Mouse (Mus musculus) spleen, adult 2 months (tissue): Measurements from ENCODE around the gene Akna. TPM values are rescaled to one million over a fixed set of nuclear protein-coding genes. Genes with fewer than 3 reads are reported as not detected.

Experiments
- DNase-seq, 2 experiments: peaks; one replicate each; pipeline versions ENCODE4 v3.0.0 to v3.0.0-alpha.2; 2012 to 2021; ENCODE audit warnings: low spot score in 2 of 2, low read depth in 1 of 2
- H3K27ac ChIP-seq: fragments of 200-500 bp; 2 replicates; pipeline ENCODE4 v1.5.1; 2012; ENCODE audit warnings: low read length, inconsistent platforms; ENCODE audit not compliant: insufficient read depth
- H3K27me3 ChIP-seq: fragments of 200-500 bp; 2 replicates; pipeline ENCODE4 v1.6.1; 2012; ENCODE audit warnings: mild to moderate bottlenecking, moderate library complexity, low read length, inconsistent platforms; ENCODE audit not compliant: control insufficient read depth, insufficient read depth
- H3K36me3 ChIP-seq: fragments of 200-500 bp; 2 replicates; pipeline ENCODE4 v1.6.1; 2012; ENCODE audit warnings: mild to moderate bottlenecking, low read length, inconsistent platforms; ENCODE audit not compliant: control insufficient read depth, insufficient read depth
- H3K4me1 ChIP-seq: fragments of 200-500 bp; 2 replicates; pipeline ENCODE4 v1.6.1; 2011; ENCODE audit warnings: inconsistent platforms; ENCODE audit not compliant: control insufficient read depth, insufficient read depth, insufficient read length
- H3K4me3 ChIP-seq: fragments of 200-500 bp; 2 replicates; pipeline ENCODE4 v1.5.1; 2011; ENCODE audit warnings: mild to moderate bottlenecking, inconsistent platforms; ENCODE audit not compliant: insufficient read depth, insufficient read length; ENCODE audit errors: extremely low read depth
- CTCF ChIP-seq: fragments of 200-500 bp; IDR thresholded peaks from 2 replicates; pipeline ENCODE4 v1.5.1; 2011; ENCODE audit warnings: mild to moderate bottlenecking, inconsistent platforms; ENCODE audit not compliant: insufficient read depth, insufficient read length, insufficient replicate concordance; ENCODE audit errors: extremely low read depth
- POLR2A ChIP-seq: fragments of 200-500 bp; IDR thresholded peaks from 2 replicates; pipeline ENCODE4 v1.6.1; 2011; ENCODE audit warnings: low read depth, low read length, inconsistent platforms
- WGBS: fragments of 180-500 bp; shearing (Covaris S2); methylation state at CpG from one replicate; pipeline ENCODE4 v1.1.7; 2018; 5-methylcytosine and 5-hydroxymethylcytosine counted together
- polyA plus RNA-seq: library from polyadenylated mRNA; depleted of rRNA; stranded (reverse); fragments of >200 nt; gene quantifications from 2 replicates; pipeline ENCODE4 v1.2.3, GENCODE M21; 2012

Akna gene
- polyA plus RNA-seq, 1 experiment = 94.1 TPM

- H3K36me3 ChIP-seq = no peaks in the 10 kb centered on the region
Measured at GRCm38 (mm10) chr4:63423811-63424210, 20.7 kb upstream of the Akna start.

GRCm38 (mm10) chr4:63423231-63423630, 20.1 kb upstream of the Akna start:
- TF ChIP-seq CTCF (no peak), POLR2A (no peak)
- no peak for DNase-seq

More at GRCm38 (mm10) chr4:63423811-63424210, 20.7 kb upstream of the Akna start:
- Histone ChIP-seq H3K27ac (no peak overlapping the region), H3K4me3 (no peak overlapping the region), H3K4me1 (no peaks in the 10 kb centered on the region), H3K27me3 (no peaks in the 10 kb centered on the region)
- no peak for TF ChIP-seq CTCF
- TF ChIP-seq POLR2A = no peak
- WGBS = 64% methylated on average over 5 of the region's 5 CpGs
- DNase-seq = no peak

DNA sequence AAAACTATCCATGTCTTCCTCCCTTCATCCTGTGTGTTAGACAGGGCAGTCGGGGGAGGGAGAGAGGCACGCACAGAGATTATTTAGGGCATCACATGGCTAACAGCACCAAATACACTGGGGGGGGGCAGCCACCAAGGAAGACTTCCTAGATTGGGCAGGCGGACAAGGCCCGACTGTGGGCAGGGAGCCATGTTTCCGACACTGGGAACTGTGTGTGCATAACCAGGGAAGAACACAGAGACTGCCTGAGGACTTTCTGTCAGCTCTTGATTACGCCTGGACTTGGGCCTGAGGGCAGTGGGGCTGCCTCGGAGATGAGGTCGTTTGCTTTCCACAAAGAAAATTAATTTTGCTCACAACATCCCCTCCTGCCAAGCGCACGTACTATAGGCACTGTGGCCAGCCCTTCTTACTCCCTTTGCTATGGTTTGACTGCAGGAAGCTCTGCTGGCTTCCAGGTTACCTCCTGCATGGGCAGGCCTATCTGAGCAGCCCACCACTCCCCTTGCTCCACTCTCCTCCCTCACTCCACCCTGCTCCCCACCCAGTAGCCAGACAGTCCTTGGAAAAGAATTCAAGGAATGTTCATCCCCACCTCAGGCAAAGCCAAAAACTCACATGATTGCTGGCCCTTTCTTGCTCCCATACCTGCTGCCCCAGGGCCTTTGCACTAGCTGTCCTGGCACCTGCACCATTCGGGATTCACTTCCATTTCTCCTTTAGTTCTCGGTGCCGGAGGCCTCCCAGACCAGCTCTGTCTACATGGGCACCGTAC, 17.2 kb upstream of the Akna start:
- TF ChIP-seq CTCF (no peak), POLR2A (no peak)

More at GRCm38 (mm10) chr4:63423231-63423630, 20.1 kb upstream of the Akna start:
- Histone ChIP-seq H3K27ac (no peak overlapping the region), H3K27me3 (no peaks in the 10 kb centered on the region), H3K4me3 (no peak overlapping the region), H3K4me1 (no peaks in the 10 kb centered on the region), H3K36me3 (no peaks in the 10 kb centered on the region)
- WGBS = 84% methylated on average over 1 of the region's 1 CpGs

DNA sequence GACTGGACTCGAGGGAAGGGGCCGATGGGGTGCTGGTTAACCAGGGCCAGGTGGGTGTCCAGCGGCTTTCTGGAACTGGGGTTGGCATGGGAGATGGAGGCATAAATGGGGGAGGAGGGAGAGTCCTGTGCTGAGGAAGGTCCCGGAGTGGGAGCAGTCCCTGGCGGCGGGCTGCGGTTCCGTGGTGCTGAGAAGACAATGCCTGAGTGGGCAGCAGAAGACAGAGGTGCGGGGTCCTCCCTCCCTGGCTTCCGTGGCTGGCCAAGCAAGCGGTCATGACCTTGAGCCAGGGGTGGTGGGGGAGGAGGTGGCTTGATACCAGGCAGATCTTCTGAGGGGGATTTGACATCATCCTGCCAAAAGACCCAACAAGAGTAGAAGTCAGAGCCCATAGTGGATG, 15.1 kb upstream of the Akna start:
- Histone ChIP-seq H3K27ac (no peak overlapping the region), H3K36me3 (no peaks in the 10 kb centered on the region), H3K4me1 (no peaks in the 10 kb centered on the region), H3K4me3 (no peak overlapping the region), H3K27me3 (no peaks in the 10 kb centered on the region)
- no peak for TF ChIP-seq POLR2A
- no peak for TF ChIP-seq CTCF
- DNase-seq = no peak
- WGBS = 94% methylated on average over 11 of the region's 11 CpGs

More for the DNA sequence above, 17.2 kb upstream of the Akna start:
- no peak overlapping the region for H3K4me3 ChIP-seq
- H3K36me3 ChIP-seq = no peaks in the 10 kb centered on the region
- no peak for DNase-seq
- H3K4me1 ChIP-seq = no peaks in the 10 kb centered on the region
- no peaks in the 10 kb centered on the region for H3K27me3 ChIP-seq
- H3K27ac ChIP-seq = no peak overlapping the region
- 88% methylated on average over 14 of the region's 14 CpGs for WGBS

DNA sequence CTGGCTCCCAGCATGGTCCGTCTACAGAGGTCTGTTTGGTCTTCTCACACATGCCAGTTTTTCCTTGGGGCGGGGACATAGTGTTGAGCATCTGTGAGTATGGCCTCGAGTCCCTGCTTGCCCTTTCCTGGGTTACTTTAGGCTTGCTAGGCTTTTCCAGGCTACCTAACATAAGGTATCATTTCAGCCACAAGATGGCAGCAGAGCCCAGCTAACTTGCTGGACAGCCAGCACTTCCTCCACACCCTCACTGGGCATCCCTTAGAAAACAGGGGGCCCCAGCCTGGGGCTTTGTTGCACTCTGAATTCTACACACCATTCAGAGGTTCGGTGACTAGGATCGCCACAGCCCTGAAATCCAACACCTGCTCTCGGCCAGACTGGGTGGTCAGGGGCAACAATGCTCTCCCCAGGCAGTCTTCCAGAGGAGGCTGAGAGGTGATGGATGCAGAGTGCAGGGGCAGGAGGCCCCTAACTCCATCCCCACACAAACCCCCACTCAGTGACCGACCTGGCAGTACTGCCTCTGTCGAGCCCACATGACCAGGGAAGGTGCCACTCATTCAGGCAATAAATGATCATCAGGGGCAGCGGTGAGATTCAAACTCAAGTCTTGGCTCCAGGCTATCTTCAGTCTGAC, 14.3 kb upstream of the Akna start:
- Histone ChIP-seq H3K4me1 (no peaks in the 10 kb centered on the region), H3K4me3 (no peak overlapping the region), H3K36me3 (no peaks in the 10 kb centered on the region), H3K27ac (no peak overlapping the region), H3K27me3 (no peaks in the 10 kb centered on the region)
- WGBS = 38% methylated on average over 9 of the region's 9 CpGs
- TF ChIP-seq POLR2A (no peak), CTCF (peak; percentile 82; the same call in 1 of the 2 replicates)
- peak in 1 of 2 experiments; percentile 75 for DNase-seq

GRCm38 (mm10) chr4:63414951-63415350, 11.8 kb upstream of the Akna start:
- Histone ChIP-seq H3K4me3 (no peak overlapping the region), H3K27me3 (no peaks in the 10 kb centered on the region), H3K27ac (no peak overlapping the region), H3K4me1 (no peaks in the 10 kb centered on the region), H3K36me3 (no peaks in the 10 kb centered on the region)
- WGBS = 44% methylated on average over 5 of the region's 5 CpGs
- no peak for DNase-seq
- TF ChIP-seq CTCF (no peak), POLR2A (no peak)

GRCm38 (mm10) chr4:63411222-63411621, 8.1 kb upstream of the Akna start:
- no peaks in the 10 kb centered on the region for H3K36me3 ChIP-seq
- no peak overlapping the region for H3K4me3 ChIP-seq
- no peaks in the 10 kb centered on the region for H3K27me3 ChIP-seq
- no peak for DNase-seq
- peaks cover 17% of the 10 kb centered on the region for H3K4me1 ChIP-seq
- no peak for TF ChIP-seq POLR2A
- TF ChIP-seq CTCF = no peak
- WGBS = 81% methylated on average over 5 of the region's 5 CpGs
- H3K27ac ChIP-seq = no peak overlapping the region
